Mouse (Mus musculus): ENCODE results near the gene Lrp10. TPM values are rescaled to one million over a fixed set of nuclear protein-coding genes. Genes with fewer than 3 reads are reported as not detected.
A peak's percentile ranks its signal among the peaks of the same experiment; 100 is the strongest.

Lrp10 gene
- polyA plus RNA-seq, 1 experiment from 2014 or later = 55.8 TPM

DNA sequence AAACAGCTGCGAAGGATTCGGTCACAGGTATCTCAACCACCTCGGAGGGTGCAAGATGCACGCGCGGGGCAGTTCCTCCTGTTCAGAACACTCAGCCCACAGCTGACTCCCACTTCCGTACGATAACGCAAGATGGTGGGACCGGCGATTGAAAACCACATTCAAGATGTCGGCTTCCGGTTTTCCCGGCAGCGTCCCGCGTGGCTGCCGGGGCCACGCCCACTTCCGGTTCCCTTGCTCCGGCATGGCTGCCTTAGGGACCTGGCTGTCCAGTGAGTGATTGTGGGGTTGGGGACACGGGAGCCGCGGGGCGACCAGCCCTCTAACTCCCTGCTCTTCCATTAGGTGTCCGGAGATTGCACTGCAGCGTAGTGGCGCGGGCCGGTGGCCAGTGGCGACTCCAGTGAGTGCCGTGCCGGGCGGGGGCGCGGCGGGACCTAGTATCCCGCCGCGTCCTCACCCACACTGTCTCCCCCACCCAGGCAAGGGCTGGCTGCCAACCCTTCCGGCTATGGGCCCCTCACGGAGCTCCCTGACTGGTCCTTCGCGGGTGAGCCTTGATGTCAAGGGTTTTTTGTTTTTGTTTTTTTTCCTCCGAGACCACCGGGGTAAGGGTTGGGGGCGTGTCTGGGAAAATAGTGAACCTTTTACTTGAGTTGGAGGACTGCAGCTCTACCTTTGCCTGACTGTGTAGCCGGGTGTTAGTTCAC lies 37.1 kb upstream of the Lrp10 start, which contains the start of gene Mrpl52:
Gene Mrpl52, plus strand, starts transcription at position 221 of the 710 bp plus-strand sequence.
- Histone ChIP-seq H3K4me1 (replicated peaks) (peaks cover 35% of the 10 kb centered on the region), H3K4me2 (peak within 1 kb of the TSS; percentile 80), H3K9ac (peak within 1 kb of the TSS; percentile 89), H3K36me3 (peaks cover 14% of the 10 kb centered on the region), H3K27ac (ENCODE audit: poor library complexity, severe bottlenecking) (peak within 1 kb of the TSS; percentile 85), H3K9me3 (replicated peaks) (0 out of 2 replicates have a peak, but pooled peaks cover 4% of the 10 kb centered on the region), H3K27me3 (replicated peaks) (no peaks in the 10 kb centered on the region), H3K4me3 (peak within 1 kb of the TSS; percentile 95)
- ATAC-seq (ENCODE audit: insufficient number of reproducible peaks, low FRiP score) = peak; percentile 77
- WGBS = under 1% methylated on average over 48 of the region's 48 CpGs

DNA sequence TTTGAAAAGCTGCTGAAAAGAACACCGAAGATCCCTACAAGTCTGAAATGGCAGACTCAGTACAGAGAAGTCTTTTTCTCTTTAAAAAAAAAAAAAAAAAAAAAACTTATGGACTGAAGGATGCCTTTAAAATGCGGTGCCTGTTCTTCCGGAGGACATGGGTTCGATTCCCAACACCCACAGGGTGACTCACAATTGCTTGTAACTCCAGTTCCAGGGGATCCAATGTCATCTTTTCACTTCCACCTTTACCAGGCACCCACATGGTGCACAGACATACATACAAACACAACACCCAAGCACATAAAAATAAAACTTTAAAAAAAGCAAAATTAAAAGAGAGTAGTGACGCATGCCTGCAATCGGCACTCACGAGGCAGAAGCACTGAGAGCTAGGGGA lies 36.2 kb upstream of the Lrp10 start:
- 90% methylated on average over 7 of the region's 7 CpGs for WGBS
- Histone ChIP-seq H3K4me1 (replicated peaks) (peaks cover 36% of the 10 kb centered on the region), H3K4me3 (0 out of 2 replicates have a peak overlapping the region, but pooled peaks have one; percentile 95), H3K9ac (no peak overlapping the region), H3K27ac (ENCODE audit: poor library complexity, severe bottlenecking) (no peak overlapping the region), H3K36me3 (peaks cover 14% of the 10 kb centered on the region), H3K9me3 (replicated peaks) (0 out of 2 replicates have a peak, but pooled peaks cover 4% of the 10 kb centered on the region), H3K4me2 (peak overlapping the region; percentile 80), H3K27me3 (replicated peaks) (no peaks in the 10 kb centered on the region)
- no peak for ATAC-seq (ENCODE audit: insufficient number of reproducible peaks, low FRiP score)

DNA sequence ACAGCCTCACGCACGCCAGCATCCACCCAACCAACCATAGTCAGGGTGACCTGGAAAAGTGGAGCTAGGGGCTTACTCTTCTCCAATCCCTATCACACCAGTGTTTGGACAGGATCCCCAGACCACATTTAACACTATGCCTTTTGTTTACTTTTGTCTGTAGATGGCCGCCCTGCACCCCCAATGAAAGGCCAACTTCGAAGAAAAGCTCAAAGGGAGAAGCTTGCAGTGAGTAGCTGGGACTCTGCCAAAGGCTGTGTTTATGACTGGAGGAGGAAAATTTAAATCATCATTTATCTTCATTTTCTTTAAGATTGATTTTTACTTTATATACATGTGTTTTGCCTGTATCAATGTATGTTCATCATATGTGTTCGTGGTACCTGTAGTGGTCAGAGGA lies 35.5 kb upstream of the Lrp10 start:
- ATAC-seq (ENCODE audit: insufficient number of reproducible peaks, low FRiP score) = no peak
- Histone ChIP-seq H3K27me3 (replicated peaks) (no peaks in the 10 kb centered on the region), H3K27ac (ENCODE audit: poor library complexity, severe bottlenecking) (0 out of 2 replicates have a peak overlapping the region, but pooled peaks have one; percentile 94), H3K36me3 (peaks cover 14% of the 10 kb centered on the region), H3K4me1 (replicated peaks) (peaks cover 43% of the 10 kb centered on the region), H3K4me3 (no peak overlapping the region), H3K9me3 (replicated peaks) (0 out of 2 replicates have a peak, but pooled peaks cover 1% of the 10 kb centered on the region), H3K4me2 (no peak overlapping the region), H3K9ac (no peak overlapping the region)
- 92% methylated on average over 5 of the region's 5 CpGs for WGBS

DNA sequence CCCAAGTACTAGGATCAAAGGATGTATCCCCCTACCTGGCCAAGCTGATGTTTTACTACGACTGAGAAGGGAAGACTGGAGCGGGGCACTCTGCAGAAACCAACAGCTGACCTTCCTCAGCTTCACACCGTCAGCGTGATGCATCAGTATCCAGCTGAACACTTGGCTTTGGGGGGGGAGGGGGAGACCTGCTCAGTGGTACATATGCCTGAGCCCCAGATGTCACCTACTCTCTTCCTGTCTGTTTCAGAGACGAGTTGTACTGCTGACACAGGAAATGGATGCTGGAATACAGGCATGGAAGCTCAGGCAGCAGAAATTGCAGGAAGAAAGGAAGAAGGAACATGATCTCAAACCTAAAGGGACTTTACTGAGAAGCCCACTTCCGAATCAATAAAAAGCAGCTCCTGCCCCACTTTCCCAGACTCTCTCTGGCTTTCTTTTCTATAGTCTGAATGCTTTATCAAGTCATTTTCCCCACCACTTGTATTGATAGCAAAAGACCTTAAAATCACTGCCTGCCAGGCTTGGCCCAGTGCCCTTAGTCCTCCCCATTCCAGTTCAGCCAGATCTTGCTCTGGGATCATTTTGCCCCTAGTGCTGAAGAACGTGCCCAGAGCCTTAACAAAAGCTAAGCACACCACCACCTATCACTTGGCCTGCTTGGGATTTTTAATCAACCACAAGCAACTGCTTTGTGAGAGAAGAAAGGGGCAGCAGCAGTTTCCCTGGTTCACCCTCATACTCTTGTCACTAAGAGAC lies 34.4 kb upstream of the Lrp10 start:
- no peak for ATAC-seq (ENCODE audit: insufficient number of reproducible peaks, low FRiP score)
- H3K36me3 ChIP-seq = peaks cover 19% of the 10 kb centered on the region
- H3K9ac ChIP-seq = peak overlapping the region; percentile 98; the same call in 1 of the 2 replicates
- H3K4me3 ChIP-seq = no peak overlapping the region
- H3K4me1 ChIP-seq (replicated peaks) = peaks cover 54% of the 10 kb centered on the region
- H3K9me3 ChIP-seq (replicated peaks) = no peaks in the 10 kb centered on the region
- peak overlapping the region; percentile 94 for H3K27ac ChIP-seq (ENCODE audit: poor library complexity, severe bottlenecking)
- H3K27me3 ChIP-seq (replicated peaks) = no peaks in the 10 kb centered on the region
- peak overlapping the region; percentile 82 for H3K4me2 ChIP-seq
- 43% methylated on average over 7 of the region's 7 CpGs for WGBS

DNA sequence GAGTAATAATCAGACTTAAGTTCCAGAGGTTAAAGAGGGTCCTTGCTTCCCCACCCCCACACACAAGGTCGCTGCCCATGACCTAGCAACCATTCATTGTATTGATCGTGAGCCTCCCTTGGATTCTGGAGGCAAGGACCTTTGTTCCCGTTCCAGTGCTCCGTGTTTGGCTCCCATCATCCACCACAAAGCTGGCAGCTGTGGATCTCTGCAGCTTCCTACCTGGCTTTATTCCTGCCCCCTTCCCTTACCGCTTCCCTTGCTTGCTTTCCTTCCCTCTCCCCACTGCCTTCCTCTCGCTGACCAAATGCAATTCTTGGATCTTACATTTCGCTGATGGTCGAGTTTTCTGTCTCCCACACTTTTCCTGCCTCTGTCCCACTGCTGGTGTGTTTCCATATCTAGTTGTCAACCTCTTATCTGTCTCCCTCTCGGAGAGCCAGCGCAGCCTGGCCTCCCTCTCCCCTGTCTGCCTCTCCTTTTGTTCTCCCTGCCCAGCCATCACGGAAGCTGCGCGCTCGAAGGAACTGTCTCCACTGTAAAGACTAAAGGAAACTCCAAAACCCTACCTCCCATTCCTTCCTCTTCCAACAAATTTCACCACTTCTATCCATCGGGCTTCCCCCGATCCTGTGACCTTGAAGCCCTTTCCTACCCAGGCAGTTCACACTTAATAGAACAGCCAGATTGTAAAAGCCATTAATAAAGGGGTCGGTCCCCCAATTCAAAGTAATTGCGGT lies 33.4 kb upstream of the Lrp10 start:
- Histone ChIP-seq H3K9me3 (replicated peaks) (no peaks in the 10 kb centered on the region), H3K27ac (ENCODE audit: poor library complexity, severe bottlenecking) (peak overlapping the region; percentile 94), H3K36me3 (peaks cover 24% of the 10 kb centered on the region), H3K4me3 (peak overlapping the region; percentile 88), H3K4me2 (peak overlapping the region; percentile 82), H3K4me1 (replicated peaks) (peaks cover 65% of the 10 kb centered on the region), H3K27me3 (replicated peaks) (no peaks in the 10 kb centered on the region), H3K9ac (peak overlapping the region; percentile 98)
- ATAC-seq (ENCODE audit: insufficient number of reproducible peaks, low FRiP score) = no peak
- WGBS = 2% methylated on average over 18 of the region's 18 CpGs

DNA sequence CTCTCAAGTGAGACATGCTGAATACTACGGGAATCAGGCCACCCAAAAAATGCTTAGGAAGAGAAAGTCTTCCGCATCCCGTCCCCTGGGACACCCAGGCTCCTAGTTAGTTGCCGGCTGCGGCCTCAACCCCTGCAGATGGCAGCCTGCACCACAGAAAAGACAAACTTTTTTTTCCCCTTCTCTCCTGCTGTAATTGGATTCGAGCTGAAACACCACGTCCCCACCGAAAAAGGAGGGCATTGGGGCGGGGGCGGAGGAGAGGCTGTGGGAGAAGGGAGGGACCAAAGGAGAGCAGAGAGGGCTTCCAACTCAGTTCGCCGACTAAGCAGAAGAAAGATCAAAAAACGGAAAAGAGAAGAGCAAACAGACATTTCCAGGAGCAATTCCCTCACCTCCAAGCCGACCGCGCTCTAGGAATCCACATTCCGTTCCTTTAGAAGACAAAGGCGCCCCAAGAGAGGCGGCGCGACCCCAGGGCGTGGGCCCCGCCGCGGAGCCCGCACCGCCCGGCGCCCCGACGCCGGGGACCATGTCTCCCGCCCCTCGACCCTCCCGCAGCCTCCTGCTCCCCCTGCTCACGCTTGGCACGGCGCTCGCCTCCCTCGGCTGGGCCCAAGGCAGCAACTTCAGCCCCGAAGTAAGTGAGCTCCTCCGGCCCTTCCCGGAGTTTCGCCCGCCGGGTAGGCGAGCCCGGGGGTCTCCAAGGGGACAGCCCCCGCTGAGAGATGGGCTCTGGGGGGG lies 32.4 kb upstream of the Lrp10 start, which contains the start of gene Mmp14:
Gene Mmp14, plus strand, starts transcription at position 279 of the 744 bp plus-strand sequence.
- ATAC-seq (ENCODE audit: insufficient number of reproducible peaks, low FRiP score) = peak; percentile 48
- Histone ChIP-seq H3K36me3 (peaks cover 32% of the 10 kb centered on the region), H3K4me1 (replicated peaks) (peaks cover 65% of the 10 kb centered on the region), H3K4me2 (peak within 1 kb of the TSS; percentile 82), H3K27me3 (replicated peaks) (no peaks in the 10 kb centered on the region), H3K9me3 (replicated peaks) (no peaks in the 10 kb centered on the region), H3K4me3 (peak within 1 kb of the TSS; percentile 88), H3K9ac (peak within 1 kb of the TSS; percentile 98), H3K27ac (ENCODE audit: poor library complexity, severe bottlenecking) (peak within 1 kb of the TSS; percentile 94)
- under 1% methylated on average over 49 of the region's 49 CpGs for WGBS

DNA sequence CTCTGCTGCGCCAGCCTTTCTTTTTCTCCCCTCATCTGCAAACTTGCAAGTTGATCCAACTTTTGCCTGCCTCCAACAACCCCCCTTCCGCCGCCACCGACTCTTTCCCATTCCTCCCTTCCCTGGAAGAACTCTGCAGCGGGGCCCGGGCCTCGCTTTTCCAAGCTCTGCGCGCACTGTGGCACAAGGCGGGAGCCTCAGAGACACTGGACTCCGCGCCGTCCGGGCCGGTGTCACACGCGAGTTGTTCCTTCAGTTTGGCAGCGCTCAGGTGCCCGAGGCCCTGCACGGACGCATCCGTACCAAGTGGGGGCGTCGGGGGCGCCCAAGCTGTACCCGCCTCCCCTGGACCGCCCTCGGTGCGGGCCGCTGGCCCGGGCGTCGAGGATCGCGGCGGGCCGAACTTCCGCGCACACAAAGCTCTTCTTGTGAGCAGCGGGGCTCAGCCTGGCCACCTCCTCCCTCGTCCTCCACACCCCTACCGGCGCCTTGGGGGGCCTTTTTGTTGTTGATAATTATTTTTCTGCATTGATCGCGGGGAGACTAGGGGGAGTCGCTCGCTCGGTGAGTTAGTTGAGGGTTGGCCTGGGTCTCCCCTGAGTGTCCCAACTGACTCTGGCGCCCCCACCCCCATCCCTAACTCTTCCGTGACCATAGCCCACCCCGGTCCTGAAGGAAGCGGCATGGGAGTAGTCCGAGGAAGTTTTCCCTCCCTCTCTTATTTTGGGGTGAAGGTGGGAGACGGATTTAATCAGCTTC lies 31.7 kb upstream of the Lrp10 start:
- no peaks in the 10 kb centered on the region for H3K27me3 ChIP-seq (replicated peaks)
- H3K4me1 ChIP-seq (replicated peaks) = peaks cover 62% of the 10 kb centered on the region
- H3K27ac ChIP-seq (ENCODE audit: poor library complexity, severe bottlenecking) = peak overlapping the region; percentile 94
- H3K9me3 ChIP-seq (replicated peaks) = no peaks in the 10 kb centered on the region
- peak overlapping the region; percentile 98 for H3K9ac ChIP-seq
- peak overlapping the region; percentile 82 for H3K4me2 ChIP-seq
- ATAC-seq (ENCODE audit: insufficient number of reproducible peaks, low FRiP score) = peak; percentile 41
- 2% methylated on average over 54 of the region's 54 CpGs for WGBS
- peaks cover 39% of the 10 kb centered on the region for H3K36me3 ChIP-seq
- peak overlapping the region; percentile 88 for H3K4me3 ChIP-seq

DNA sequence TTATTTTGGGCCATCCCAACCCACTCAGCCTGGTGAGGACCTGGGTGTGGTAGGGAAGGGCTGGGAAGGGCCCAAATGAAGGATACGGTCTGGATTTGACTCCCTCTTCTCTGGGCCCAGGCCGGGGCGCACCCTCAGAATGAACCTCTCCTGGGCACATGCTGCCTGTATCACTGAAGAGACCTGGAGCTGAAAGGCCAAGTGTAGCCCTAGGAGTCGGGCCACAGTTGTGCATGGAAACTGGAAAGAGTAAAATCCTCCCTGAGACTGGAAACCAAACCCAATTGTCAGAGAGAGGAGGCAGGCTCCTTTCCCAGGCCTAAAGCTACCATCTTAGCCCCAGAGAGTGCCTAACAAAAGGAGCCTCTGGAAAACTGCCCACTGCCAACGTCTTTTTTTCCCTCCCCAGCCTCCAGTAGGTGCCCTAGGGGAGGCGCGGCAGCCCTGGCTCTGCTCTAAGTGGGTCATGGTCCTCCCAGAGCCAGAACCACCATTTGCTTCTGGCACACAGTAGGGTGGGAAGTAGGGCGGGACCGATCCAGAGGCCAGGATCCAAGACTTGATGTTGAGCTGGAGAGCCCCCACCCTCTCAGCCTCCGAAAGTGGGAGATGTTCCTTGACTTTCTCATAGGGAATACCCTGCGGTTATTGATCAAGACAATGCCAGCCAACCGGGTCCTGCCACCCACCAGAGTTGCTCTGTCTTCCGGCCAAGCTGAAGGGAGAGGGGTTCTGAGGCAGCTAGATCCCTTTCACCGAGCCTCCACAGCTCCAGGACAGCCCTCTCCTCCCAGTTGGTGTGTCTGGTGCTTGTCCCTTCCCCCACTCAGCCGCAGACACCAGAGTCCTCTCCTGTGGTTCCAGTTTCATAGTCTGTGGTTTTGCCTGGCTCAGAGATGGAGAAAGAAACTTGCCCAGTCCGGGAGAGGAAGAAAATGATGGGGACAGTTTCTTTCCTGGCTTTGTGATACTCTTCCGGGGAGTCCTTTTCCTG lies 30.8 kb upstream of the Lrp10 start:
- peak overlapping the region; percentile 94 for H3K27ac ChIP-seq (ENCODE audit: poor library complexity, severe bottlenecking)
- ATAC-seq (ENCODE audit: insufficient number of reproducible peaks, low FRiP score) = no peak
- H3K9me3 ChIP-seq (replicated peaks) = no peaks in the 10 kb centered on the region
- H3K9ac ChIP-seq = peak overlapping the region; percentile 98
- H3K27me3 ChIP-seq (replicated peaks) = no peaks in the 10 kb centered on the region
- peak overlapping the region; percentile 82 for H3K4me2 ChIP-seq
- H3K36me3 ChIP-seq = peaks cover 45% of the 10 kb centered on the region
- H3K4me1 ChIP-seq (replicated peaks) = peaks cover 57% of the 10 kb centered on the region
- 28% methylated on average over 17 of the region's 17 CpGs for WGBS
- H3K4me3 ChIP-seq = peak overlapping the region; percentile 88

DNA sequence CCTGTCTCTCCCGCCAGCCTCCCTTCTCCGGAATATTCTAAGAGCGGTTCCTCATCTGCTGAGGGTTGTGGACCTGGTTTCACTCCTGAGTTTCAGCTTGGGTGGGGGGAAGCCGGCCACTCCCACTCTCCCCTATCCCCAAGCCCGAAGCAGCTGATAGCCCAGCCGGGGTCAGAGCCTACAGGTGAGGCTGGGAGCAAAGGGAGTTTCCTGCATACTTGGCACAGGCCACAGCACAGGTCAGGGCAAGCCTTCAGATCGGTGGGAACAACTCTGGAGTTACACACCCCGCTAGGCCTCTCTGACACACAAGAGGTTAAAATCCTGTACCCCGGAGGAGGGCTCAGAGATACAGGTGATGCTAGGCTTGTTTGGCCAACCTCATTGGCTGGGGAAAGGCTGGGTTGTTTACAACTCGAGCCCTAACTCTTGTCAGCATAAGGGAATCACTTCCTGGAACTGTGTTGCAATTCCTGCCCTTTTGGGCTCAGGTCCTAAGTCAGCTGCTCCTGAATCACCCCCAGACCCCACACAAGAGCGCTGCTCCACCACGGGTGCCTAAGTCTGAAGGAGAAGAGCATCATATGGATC lies 29.9 kb upstream of the Lrp10 start:
- Histone ChIP-seq H3K9me3 (replicated peaks) (no peaks in the 10 kb centered on the region), H3K9ac (peak overlapping the region; percentile 98), H3K27ac (ENCODE audit: poor library complexity, severe bottlenecking) (peak overlapping the region; percentile 94; the same call in 1 of the 2 replicates), H3K4me3 (peak overlapping the region; percentile 88), H3K4me2 (peak overlapping the region; percentile 82), H3K27me3 (replicated peaks) (no peaks in the 10 kb centered on the region), H3K4me1 (replicated peaks) (peaks cover 48% of the 10 kb centered on the region), H3K36me3 (peaks cover 45% of the 10 kb centered on the region)
- 51% methylated on average over 12 of the region's 12 CpGs for WGBS
- no peak for ATAC-seq (ENCODE audit: insufficient number of reproducible peaks, low FRiP score)
